ENCODE assay signal across 8 mouse cellular contexts in genomic region chr6:146795924-146796545, GRCm38 (mm10). TPM values are rescaled to one million over a fixed set of nuclear protein-coding genes. Genes with fewer than 3 reads are reported as not detected.
DNase-seq lines count a peak whose midpoint lies in the region; ATAC-seq and TF ChIP-seq lines count a peak whose summit lies in the region.

Gene Arntl2, plus strand, starts transcription at chr6:146796055.

- no peak within 1 kb of the TSS for H3K27ac ChIP-seq in ES-Bruce4 (ENCODE audit: insufficient read depth, low read length)
- H3K27ac ChIP-seq in forebrain, embryonic 14.5 days (ENCODE audit: low read depth, low read length) = no peak within 1 kb of the TSS
- H3K27ac ChIP-seq in heart, postnatal 0 days (ENCODE audit: low read depth) = no peak within 1 kb of the TSS
- no peak within 1 kb of the TSS for H3K27ac ChIP-seq in liver, embryonic 13.5 days
- H3K27ac ChIP-seq in neural tube, embryonic 11.5 days (ENCODE audit: low read depth, low read length) = no peak within 1 kb of the TSS

- H3K4me1 ChIP-seq in ES-Bruce4 (ENCODE audit: control insufficient read depth, insufficient read depth, low read length) = no peaks in the 10 kb centered on the region
- no peaks in the 10 kb centered on the region for H3K4me1 ChIP-seq in forebrain, embryonic 14.5 days (ENCODE audit: control insufficient read depth, insufficient read depth, low read length)
- peaks cover 5% of the 10 kb centered on the region; the same call in 1 of the 2 replicates for H3K4me1 ChIP-seq in heart, postnatal 0 days (ENCODE audit: control insufficient read depth, insufficient read depth)
- peaks cover 12% of the 10 kb centered on the region for H3K4me1 ChIP-seq in liver, embryonic 13.5 days (replicated peaks)
- no peaks in the 10 kb centered on the region for H3K4me1 ChIP-seq in neural tube, embryonic 11.5 days (ENCODE audit: control insufficient read depth, insufficient read depth, low read length)

- H3K27me3 ChIP-seq in ES-Bruce4 (ENCODE audit: control insufficient read depth, insufficient read depth, low read length, poor library complexity, severe bottlenecking) = no peaks in the 10 kb centered on the region
- no peaks in the 10 kb centered on the region; the same call in 1 of the 2 replicates for H3K27me3 ChIP-seq in forebrain, embryonic 14.5 days (replicated peaks; ENCODE audit: control insufficient read depth, insufficient read depth, low read length)
- H3K27me3 ChIP-seq in heart, postnatal 0 days (ENCODE audit: control insufficient read depth, insufficient read depth, low read length) = no peaks in the 10 kb centered on the region
- H3K27me3 ChIP-seq in liver, embryonic 13.5 days = peaks cover 31% of the 10 kb centered on the region
- peaks cover 4% of the 10 kb centered on the region; the same call in 1 of the 2 replicates for H3K27me3 ChIP-seq in neural tube, embryonic 11.5 days (ENCODE audit: control insufficient read depth, insufficient read depth, low read length)

- 0 out of 2 replicates have a peak, but pooled peaks cover 5% of the 10 kb centered on the region for H3K9me3 ChIP-seq in ES-Bruce4 (replicated peaks; ENCODE audit: control insufficient read depth, insufficient read depth, low read length, poor library complexity, severe bottlenecking)
- H3K9me3 ChIP-seq in forebrain, embryonic 14.5 days (replicated peaks; ENCODE audit: control insufficient read depth, low read length) = no peaks in the 10 kb centered on the region
- H3K9me3 ChIP-seq in heart, postnatal 0 days (replicated peaks; ENCODE audit: control insufficient read depth, low read length) = no peaks in the 10 kb centered on the region
- H3K9me3 ChIP-seq in liver, embryonic 13.5 days (replicated peaks) = no peaks in the 10 kb centered on the region
- no peaks in the 10 kb centered on the region for H3K9me3 ChIP-seq in neural tube, embryonic 11.5 days (ENCODE audit: control insufficient read depth, low read length)

- peak; percentile 32 for TF ChIP-seq POLR2A in ES-Bruce4 (IDR thresholded peaks at IDR 0.05; ENCODE audit: insufficient read depth, low read length)

- 0 out of 2 replicates have a peak, but pooled peaks have one; percentile 15 for TF ChIP-seq EP300 in ES-Bruce4 (IDR thresholded peaks at IDR 0.05; ENCODE audit: insufficient read depth, low read depth, low read length)
- no peak for TF ChIP-seq EP300 in heart, postnatal 0 days (IDR thresholded peaks at IDR 0.05; ENCODE audit: low read depth)

- peak within 1 kb of the TSS; percentile 50 for H3K9ac ChIP-seq in ES-Bruce4 (ENCODE audit: low read depth, poor library complexity, severe bottlenecking)
- H3K9ac ChIP-seq in forebrain, embryonic 14.5 days (ENCODE audit: low read length) = peak within 1 kb of the TSS; percentile 69
- peak within 1 kb of the TSS; percentile 57 for H3K9ac ChIP-seq in heart, postnatal 0 days (replicated peaks; ENCODE audit: low read depth, low read length)
- H3K9ac ChIP-seq in liver, embryonic 13.5 days = peak within 1 kb of the TSS; percentile 50
- H3K9ac ChIP-seq in neural tube, embryonic 11.5 days (ENCODE audit: low read length) = peak within 1 kb of the TSS; percentile 55

- peak; percentile 35 for DNase-seq in cerebellum, adult 11 months
- peak; percentile 79 for DNase-seq in forebrain, embryonic 14.5 days (ENCODE audit: low spot score)
- peak; percentile 76 for DNase-seq in heart, postnatal 0 days (ENCODE audit: low spot score)
- DNase-seq in kidney, postnatal 25 days = peak; percentile 68 to 83
- DNase-seq in liver, embryonic 13.5 days = peak; percentile 38
- peak; percentile 79 for DNase-seq in neural tube, embryonic 11.5 days (ENCODE audit: low spot score)
- peak; percentile 40 for DNase-seq in testis, postnatal 14 days (ENCODE audit: low spot score)

- H3K4me3 ChIP-seq in ES-Bruce4 (ENCODE audit: low read depth, low read length) = peak within 1 kb of the TSS; percentile 74
- H3K4me3 ChIP-seq in forebrain, embryonic 14.5 days (ENCODE audit: low read depth, low read length) = peak within 1 kb of the TSS; percentile 48
- H3K4me3 ChIP-seq in heart, postnatal 0 days (ENCODE audit: low read depth, low read length) = peak within 1 kb of the TSS; percentile 54
- H3K4me3 ChIP-seq in liver, embryonic 13.5 days (replicated peaks) = peak within 1 kb of the TSS; percentile 54
- peak within 1 kb of the TSS; percentile 43 for H3K4me3 ChIP-seq in neural tube, embryonic 11.5 days (ENCODE audit: low read depth, low read length)

- TF ChIP-seq CTCF in ES-Bruce4 (IDR thresholded peaks at IDR 0.05; ENCODE audit: low read depth, low read length) = no peak
- TF ChIP-seq CTCF in heart, postnatal 0 days (IDR thresholded peaks at IDR 0.05; ENCODE audit: low read depth) = no peak

- peak within 1 kb of the TSS; percentile 80 for H3K4me2 ChIP-seq in forebrain, embryonic 14.5 days (ENCODE audit: low read length)
- peak within 1 kb of the TSS; percentile 80 for H3K4me2 ChIP-seq in heart, postnatal 0 days (ENCODE audit: low read depth, low read length)
- H3K4me2 ChIP-seq in liver, embryonic 13.5 days = peak within 1 kb of the TSS; percentile 72
- peak within 1 kb of the TSS; percentile 88 for H3K4me2 ChIP-seq in neural tube, embryonic 11.5 days (ENCODE audit: low read depth)

- H3K36me3 ChIP-seq in ES-Bruce4 (ENCODE audit: control insufficient read depth, insufficient read depth, low read length, poor library complexity, severe bottlenecking) = no peaks in the 10 kb centered on the region
- H3K36me3 ChIP-seq in forebrain, embryonic 14.5 days (ENCODE audit: control insufficient read depth, insufficient read depth, low read length) = no peaks in the 10 kb centered on the region
- no peaks in the 10 kb centered on the region for H3K36me3 ChIP-seq in heart, postnatal 0 days (replicated peaks; ENCODE audit: control insufficient read depth, insufficient read depth, low read length)
- H3K36me3 ChIP-seq in liver, embryonic 13.5 days = no peaks in the 10 kb centered on the region
- no peaks in the 10 kb centered on the region for H3K36me3 ChIP-seq in neural tube, embryonic 11.5 days (ENCODE audit: control insufficient read depth, insufficient read depth, low read length)

- peak; percentile 97 for ATAC-seq in forebrain, embryonic 14.5 days
- ATAC-seq in heart, postnatal 0 days (ENCODE audit: insufficient read depth, low read depth) = peak; percentile 97
- ATAC-seq in liver, embryonic 13.5 days (ENCODE audit: low read depth) = peak; percentile 91
- peak; percentile 87 for ATAC-seq in neural tube, embryonic 11.5 days (ENCODE audit: insufficient read depth, low FRiP score, low TSS enrichment)

- WGBS in forebrain, embryonic 14.5 days = 2% methylated on average over 36 of the region's 36 CpGs
- whole genome bisulfite sequencing in heart, postnatal 0 days = 1% methylated on average over 36 of the region's 36 CpGs
- under 1% methylated on average over 36 of the region's 36 CpGs for WGBS in liver, embryonic 13.5 days (ENCODE audit: insufficient replicate concordance)
- 2% methylated on average over 36 of the region's 36 CpGs for WGBS in neural tube, embryonic 11.5 days

RNA-seq across cellular contexts. Expression of gene Arntl2, which starts in this region (rescaled TPM):
- polyA plus RNA-seq in ES-Bruce4 (2011; ENCODE audit: insufficient read depth, insufficient read length, low read depth, missing spikeins) = 18.6 and 19.5 TPM in 2 replicates
- polyA plus RNA-seq in forebrain, embryonic 14.5 days (2014; fragmentation: Nextera tagmentation; extraction: Ambion mirVana) = 0.59 and 1.0 TPM in 2 replicates
- 3.2 TPM in 1 of 2 replicates, not detected in the other for total RNA-seq in heart, postnatal 0 days (2014; rRNA removed; ENCODE audit: low replicate concordance)
- polyA plus RNA-seq in heart, postnatal 0 days (2015; fragmentation: Nextera tagmentation; extraction: Ambion mirVana) = 1.8 and 3.1 TPM in 2 replicates
- 0.30 and 0.31 TPM in 2 replicates for polyA plus RNA-seq in liver, embryonic 13.5 days (2015; fragmentation: Nextera tagmentation; extraction: Ambion mirVana)
- 1.2 and 1.7 TPM in 2 replicates for polyA plus RNA-seq in neural tube, embryonic 11.5 days (2014; fragmentation: Nextera tagmentation; extraction: Ambion mirVana)

Comparison
In these comparisons a context has a peak if more than half of its experiments do, and no peak if none do; other contexts are left out.
1. Peak in DNase-seq, ATAC-seq, H3K4me3 ChIP-seq, H3K9ac ChIP-seq and H3K4me2 ChIP-seq in liver, embryonic 13.5 days; RNA of the gene not detected or under 1 TPM.